Mouse (Mus musculus): Measurements from ENCODE around the gene Tmem108. TPM values are rescaled to one million over a fixed set of nuclear protein-coding genes. Genes with fewer than 3 reads are reported as not detected.

The Tmem108 gene
- polyA plus RNA-seq, 1 experiment, result 28.2 TPM

- TF ChIP-seq CTCF (IDR thresholded peaks at IDR 0.05; ENCODE audit: borderline replicate concordance, extremely low read depth, insufficient read depth, insufficient read length) (no peak), POLR2A (IDR thresholded peaks at IDR 0.05; ENCODE audit: borderline replicate concordance, extremely low read depth, insufficient read depth, insufficient read length, poor library complexity, severe bottlenecking) (no peak)
- DNase-seq (ENCODE audit: low read depth), result no peak
These were observed 135.5 kb downstream of the Tmem108 start for GRCm38 (mm10) chr9:103626156-103626555.

GRCm38 (mm10) chr9:103624649-103625048 lies 137.0 kb downstream of the Tmem108 start:
- TF ChIP-seq CTCF (IDR thresholded peaks at IDR 0.05; ENCODE audit: borderline replicate concordance, extremely low read depth, insufficient read depth, insufficient read length), result peak; percentile 77
- TF ChIP-seq POLR2A (IDR thresholded peaks at IDR 0.05; ENCODE audit: borderline replicate concordance, extremely low read depth, insufficient read depth, insufficient read length, poor library complexity, severe bottlenecking), result no peak
- peak; percentile 91 for DNase-seq (ENCODE audit: low read depth)

GRCm38 (mm10) chr9:103623560-103624316 lies 137.9 kb downstream of the Tmem108 start:
- no peak for DNase-seq (ENCODE audit: low read depth)
- TF ChIP-seq CTCF (IDR thresholded peaks at IDR 0.05; ENCODE audit: borderline replicate concordance, extremely low read depth, insufficient read depth, insufficient read length) (no peak), POLR2A (IDR thresholded peaks at IDR 0.05; ENCODE audit: borderline replicate concordance, extremely low read depth, insufficient read depth, insufficient read length, poor library complexity, severe bottlenecking) (no peak)

- no peak for DNase-seq (ENCODE audit: low read depth)
- TF ChIP-seq CTCF (IDR thresholded peaks at IDR 0.05; ENCODE audit: borderline replicate concordance, extremely low read depth, insufficient read depth, insufficient read length) (no peak), POLR2A (IDR thresholded peaks at IDR 0.05; ENCODE audit: borderline replicate concordance, extremely low read depth, insufficient read depth, insufficient read length, poor library complexity, severe bottlenecking) (no peak)
These were observed 138.6 kb downstream of the Tmem108 start for GRCm38 (mm10) chr9:103622988-103623387.

DNA sequence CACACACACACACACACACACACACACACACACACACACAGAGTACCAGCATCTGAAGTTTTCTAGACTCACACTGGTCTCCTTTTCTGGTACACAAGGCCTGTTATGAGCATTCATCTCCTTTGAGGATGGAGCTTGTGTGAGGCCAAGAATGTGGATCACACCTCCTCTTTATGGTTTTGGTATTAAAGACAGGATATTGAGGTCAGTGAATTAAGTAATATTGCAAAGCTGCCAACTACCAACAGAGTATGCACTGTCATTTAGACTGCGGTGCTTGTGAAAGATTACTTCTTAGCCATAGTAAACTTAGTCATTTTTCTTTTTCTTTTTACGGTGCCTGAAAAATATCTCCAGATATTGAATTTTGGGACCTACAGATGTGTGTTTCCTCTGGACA lies 139.8 kb downstream of the Tmem108 start:
- no peak for DNase-seq (ENCODE audit: low read depth)
- TF ChIP-seq POLR2A (IDR thresholded peaks at IDR 0.05; ENCODE audit: borderline replicate concordance, extremely low read depth, insufficient read depth, insufficient read length, poor library complexity, severe bottlenecking) (no peak), CTCF (IDR thresholded peaks at IDR 0.05; ENCODE audit: borderline replicate concordance, extremely low read depth, insufficient read depth, insufficient read length) (no peak)

DNA sequence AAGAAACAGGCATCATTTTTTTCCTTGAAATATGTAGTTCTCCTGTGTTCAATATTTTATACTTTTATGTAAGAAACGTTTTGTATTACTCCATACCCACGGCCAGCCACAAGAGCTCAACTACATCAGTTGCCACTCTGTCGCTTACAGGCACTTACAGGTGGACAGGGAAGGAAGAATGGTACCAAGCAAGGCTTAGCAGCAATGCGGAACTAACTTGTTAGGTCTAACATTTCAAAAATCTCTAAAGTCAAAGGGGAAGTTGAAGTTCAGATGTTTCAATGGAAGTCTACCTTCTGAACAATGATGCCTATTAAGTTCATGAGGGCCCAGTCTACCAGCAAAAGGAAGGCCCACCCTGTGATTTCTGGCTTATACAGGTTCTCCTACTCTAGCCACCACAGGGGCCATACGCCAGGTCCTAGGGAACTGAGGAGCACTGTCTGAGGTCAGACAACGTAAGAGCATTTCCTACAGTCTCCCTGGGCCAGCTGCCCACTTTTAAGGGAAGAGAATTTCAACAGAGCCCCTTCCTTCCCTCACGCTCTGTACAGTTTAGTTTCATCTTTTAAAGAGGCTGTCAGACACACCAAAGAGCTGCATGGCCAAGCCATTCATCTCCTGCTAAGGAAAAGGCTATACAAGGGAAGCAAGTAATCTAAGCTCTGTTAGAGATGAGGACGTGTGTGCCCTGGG lies 141.0 kb downstream of the Tmem108 start:
- no peak for DNase-seq (ENCODE audit: low read depth)
- no peak for TF ChIP-seq CTCF (IDR thresholded peaks at IDR 0.05; ENCODE audit: borderline replicate concordance, extremely low read depth, insufficient read depth, insufficient read length)
- no peak for TF ChIP-seq POLR2A (IDR thresholded peaks at IDR 0.05; ENCODE audit: borderline replicate concordance, extremely low read depth, insufficient read depth, insufficient read length, poor library complexity, severe bottlenecking)

DNA sequence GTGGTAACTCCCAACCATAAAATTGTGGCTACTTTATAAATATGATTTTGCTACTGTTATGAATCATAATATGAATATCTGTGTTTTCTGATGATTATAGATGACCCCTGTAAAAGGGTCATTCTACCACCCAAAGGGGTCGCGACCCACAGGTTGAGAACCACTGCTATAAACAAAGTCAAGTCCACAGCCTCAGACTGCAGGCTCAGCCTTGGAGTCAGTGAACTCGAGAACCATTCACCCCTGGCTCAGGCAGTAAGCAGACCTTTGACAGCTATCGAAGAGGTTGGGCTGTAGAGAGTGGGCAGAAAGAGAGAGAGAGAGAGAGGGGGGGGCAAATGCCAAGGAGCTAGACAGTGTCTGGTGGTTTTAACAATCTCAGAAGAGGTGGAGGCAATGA lies 147.4 kb downstream of the Tmem108 start:
- no peak for DNase-seq (ENCODE audit: low read depth)
- TF ChIP-seq CTCF (IDR thresholded peaks at IDR 0.05; ENCODE audit: borderline replicate concordance, extremely low read depth, insufficient read depth, insufficient read length) (no peak), POLR2A (IDR thresholded peaks at IDR 0.05; ENCODE audit: borderline replicate concordance, extremely low read depth, insufficient read depth, insufficient read length, poor library complexity, severe bottlenecking) (no peak)

GRCm38 (mm10) chr9:103608161-103609058 lies 153.2 kb downstream of the Tmem108 start:
- DNase-seq (ENCODE audit: low read depth), result peak; percentile 94
- TF ChIP-seq POLR2A (IDR thresholded peaks at IDR 0.05; ENCODE audit: borderline replicate concordance, extremely low read depth, insufficient read depth, insufficient read length, poor library complexity, severe bottlenecking) (no peak), CTCF (IDR thresholded peaks at IDR 0.05; ENCODE audit: borderline replicate concordance, extremely low read depth, insufficient read depth, insufficient read length) (no peak)

DNA sequence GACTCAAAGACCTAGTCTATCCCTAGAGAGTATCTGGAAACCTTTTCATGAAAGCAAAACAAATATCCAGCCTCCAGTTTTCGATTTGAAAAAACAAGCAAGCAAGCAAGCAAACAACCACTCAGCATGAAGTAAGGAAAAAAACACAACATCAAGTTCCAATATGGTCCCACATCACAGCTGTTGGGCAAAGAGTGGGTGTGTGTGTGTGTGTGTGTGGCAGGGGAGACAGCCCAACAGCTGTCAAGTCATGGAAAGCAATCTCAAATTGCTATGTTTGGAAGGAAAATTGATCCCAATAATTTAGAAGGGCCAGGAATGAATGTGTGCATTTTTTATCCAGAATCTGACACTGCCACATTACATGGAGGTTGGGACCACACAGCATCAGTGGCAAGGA lies 155.6 kb downstream of the Tmem108 start:
- TF ChIP-seq POLR2A (IDR thresholded peaks at IDR 0.05; ENCODE audit: borderline replicate concordance, extremely low read depth, insufficient read depth, insufficient read length, poor library complexity, severe bottlenecking) (no peak), CTCF (IDR thresholded peaks at IDR 0.05; ENCODE audit: borderline replicate concordance, extremely low read depth, insufficient read depth, insufficient read length) (no peak)
- no peak for DNase-seq (ENCODE audit: low read depth)

DNA sequence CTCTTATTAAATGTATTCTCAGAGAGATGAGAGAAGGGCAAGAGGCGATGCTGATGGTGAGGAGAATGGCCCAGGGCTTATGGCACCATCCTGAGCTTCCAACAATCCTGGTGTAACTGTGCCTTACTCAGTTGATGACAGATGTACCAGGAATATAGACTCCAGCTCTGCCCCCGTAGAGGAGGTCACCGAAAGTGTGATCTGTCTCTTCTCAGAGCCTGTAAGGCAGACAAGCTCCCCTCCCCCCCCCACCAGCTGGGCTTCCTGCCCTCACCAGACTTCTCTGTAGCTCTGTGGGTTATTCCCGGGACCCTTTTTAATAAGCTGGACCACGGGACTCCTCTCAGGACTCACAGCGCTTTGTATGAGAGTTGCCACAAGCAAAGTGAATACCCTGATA lies 157.8 kb downstream of the Tmem108 start:
- TF ChIP-seq POLR2A (IDR thresholded peaks at IDR 0.05; ENCODE audit: borderline replicate concordance, extremely low read depth, insufficient read depth, insufficient read length, poor library complexity, severe bottlenecking), result no peak
- no peak for TF ChIP-seq CTCF (IDR thresholded peaks at IDR 0.05; ENCODE audit: borderline replicate concordance, extremely low read depth, insufficient read depth, insufficient read length)
- no peak for DNase-seq (ENCODE audit: low read depth)

- TF ChIP-seq CTCF (IDR thresholded peaks at IDR 0.05; ENCODE audit: borderline replicate concordance, extremely low read depth, insufficient read depth, insufficient read length), result no peak
- TF ChIP-seq POLR2A (IDR thresholded peaks at IDR 0.05; ENCODE audit: borderline replicate concordance, extremely low read depth, insufficient read depth, insufficient read length, poor library complexity, severe bottlenecking), result no peak
- DNase-seq (ENCODE audit: low read depth), result no peak
These were observed 159.8 kb downstream of the Tmem108 start for GRCm38 (mm10) chr9:103601878-103602277.

Data from brain, embryonic 14.5 days (tissue).